Mouse (Mus musculus) liver, postnatal 0 days (tissue): ENCODE results near the gene 4933407L21Rik. TPM values are rescaled to one million over a fixed set of nuclear protein-coding genes. Genes with fewer than 3 reads are reported as not detected.

Source experiments
- ATAC-seq: fragments of 200-750 bp; cut with Nextera tagmentation; 2 replicates; pipeline ENCODE4 v1.8.0; 2017; ENCODE audit warnings: mild to moderate bottlenecking, moderate library complexity
- DNase-seq: peaks from one replicate; pipeline ENCODE4 v3.0.0-alpha.2; 2016
- H3K27ac ChIP-seq: fragments of 300-500 bp; sonication (generic); 2 replicates; pipeline ENCODE4 v1.5.1; 2014; ENCODE audit warnings: antibody characterized with exemption, moderate library complexity, mild to moderate bottlenecking, low read depth
- H3K27me3 ChIP-seq: fragments of 300-500 bp; sonication (generic); 2 replicates; pipeline ENCODE4 v1.6.1; 2014; ENCODE audit warnings: low read length, control low read depth, mixed read lengths; ENCODE audit not compliant: insufficient read depth
- H3K36me3 ChIP-seq: fragments of 300-500 bp; sonication (generic); replicated peaks from 2 replicates; pipeline ENCODE4 v1.6.1; 2014; ENCODE audit warnings: mild to moderate bottlenecking, control low read depth, low read length, moderate library complexity, mixed read lengths; ENCODE audit not compliant: insufficient read depth
- H3K4me1 ChIP-seq: fragments of 300-500 bp; sonication (generic); 2 replicates; pipeline ENCODE4 v1.6.1; 2014; ENCODE audit warnings: antibody characterized with exemption, mild to moderate bottlenecking, control low read depth; ENCODE audit not compliant: insufficient read depth
- H3K4me2 ChIP-seq: fragments of 300-500 bp; sonication (generic); 2 replicates; pipeline ENCODE4 v1.6.1; 2014; ENCODE audit warnings: low read depth, mild to moderate bottlenecking, low read length, moderate library complexity, mixed read lengths
- H3K4me3 ChIP-seq: fragments of 300-500 bp; sonication (generic); 2 replicates; pipeline ENCODE4 v1.5.1; 2014; ENCODE audit warnings: low read depth, low read length
- H3K9ac ChIP-seq: fragments of 300-500 bp; sonication (generic); replicated peaks from 2 replicates; pipeline ENCODE4 v1.6.1; 2014; ENCODE audit warnings: mild to moderate bottlenecking, moderate library complexity
- H3K9me3 ChIP-seq: fragments of 300-500 bp; sonication (generic); 2 replicates; pipeline ENCODE4 v1.6.1; 2016; ENCODE audit warnings: mild to moderate bottlenecking, control low read depth, low read length, mixed read lengths
- CTCF ChIP-seq: sonication (generic); IDR thresholded peaks from 2 replicates; pipeline ENCODE4 v1.5.1; 2016; ENCODE audit warnings: antibody characterized with exemption, low read depth
- EP300 ChIP-seq: IDR thresholded peaks from 2 replicates; pipeline ENCODE4 v1.6.1; 2016; ENCODE audit warnings: antibody characterized with exemption, low read depth, mild to moderate bottlenecking
- WGBS: fragments of 180-500 bp; shearing (Covaris S2); extraction: QIAGEN DNeasy Blood & Tissue Kit; methylation state at CpG from one replicate; pipeline ENCODE4 v1.1.7; 2014; ENCODE audit not compliant: insufficient replicate concordance; 5-methylcytosine and 5-hydroxymethylcytosine counted together
- polyA plus RNA-seq: library from polyadenylated mRNA; unstranded; fragments of >200 nt; fragmentation: Nextera tagmentation; extraction: Ambion mirVana; gene quantifications from 2 replicates; pipeline ENCODE4 v1.2.1, GENCODE M21; 2015

4933407L21Rik gene
- polyA plus RNA-seq, 1 experiment from 2014 or later = 0.11 TPM

- ATAC-seq (no peak), DNase-seq (no peak)
- no peak overlapping the region for H3K4me3 ChIP-seq
- no peak for TF ChIP-seq EP300
- no peak for TF ChIP-seq CTCF
- H3K4me2 ChIP-seq = no peak overlapping the region
- H3K36me3 ChIP-seq = 0 out of 2 replicates have a peak, but pooled peaks cover 1% of the 10 kb centered on the region
- H3K27ac ChIP-seq = no peak overlapping the region
- no peaks in the 10 kb centered on the region for H3K9me3 ChIP-seq
- no peak overlapping the region for H3K9ac ChIP-seq
- no peaks in the 10 kb centered on the region for H3K4me1 ChIP-seq
- H3K27me3 ChIP-seq = no peaks in the 10 kb centered on the region
- 81% methylated on average over 7 of the region's 7 CpGs for WGBS
Measured at GRCm38 (mm10) chr1:85913078-85913755, 15.1 kb upstream of the 4933407L21Rik start.

GRCm38 (mm10) chr1:85915890-85916289, 12.4 kb upstream of the 4933407L21Rik start:
- H3K4me2 ChIP-seq = no peak overlapping the region
- H3K27ac ChIP-seq = no peak overlapping the region
- no peaks in the 10 kb centered on the region for H3K4me1 ChIP-seq
- no peak overlapping the region for H3K9ac ChIP-seq
- H3K9me3 ChIP-seq = no peaks in the 10 kb centered on the region
- no peak for ATAC-seq
- H3K36me3 ChIP-seq = no peaks in the 10 kb centered on the region
- no peak for TF ChIP-seq EP300
- TF ChIP-seq CTCF = no peak
- no peak overlapping the region for H3K4me3 ChIP-seq
- no peak for DNase-seq
- no peaks in the 10 kb centered on the region for H3K27me3 ChIP-seq

GRCm38 (mm10) chr1:85916830-85917450, 11.3 kb upstream of the 4933407L21Rik start:
- Histone ChIP-seq H3K4me2 (no peak overlapping the region), H3K9ac (no peak overlapping the region), H3K27ac (no peak overlapping the region), H3K4me3 (no peak overlapping the region), H3K27me3 (no peaks in the 10 kb centered on the region), H3K36me3 (no peaks in the 10 kb centered on the region), H3K4me1 (no peaks in the 10 kb centered on the region), H3K9me3 (no peaks in the 10 kb centered on the region)
- 69% methylated on average over 4 of the region's 4 CpGs for WGBS
- DNase-seq (no peak), ATAC-seq (no peak)
- TF ChIP-seq EP300 = no peak
- TF ChIP-seq CTCF = no peak

- H3K9me3 ChIP-seq = no peaks in the 10 kb centered on the region
- TF ChIP-seq CTCF (no peak), EP300 (no peak)
- peaks cover 4% of the 10 kb centered on the region for H3K4me1 ChIP-seq
- no peaks in the 10 kb centered on the region for H3K27me3 ChIP-seq
- H3K27ac ChIP-seq = no peak overlapping the region
- H3K4me3 ChIP-seq = no peak overlapping the region
- 36% methylated on average over 7 of the region's 7 CpGs for WGBS
- no peak for DNase-seq
- H3K4me2 ChIP-seq = no peak overlapping the region
- H3K36me3 ChIP-seq = no peaks in the 10 kb centered on the region
- no peak overlapping the region for H3K9ac ChIP-seq
- ATAC-seq = no peak
Measured at GRCm38 (mm10) chr1:85919621-85920020, 8.7 kb upstream of the 4933407L21Rik start.

GRCm38 (mm10) chr1:85921725-85922124, 6.6 kb upstream of the 4933407L21Rik start:
- H3K4me3 ChIP-seq = no peak overlapping the region

GRCm38 (mm10) chr1:85922127-85922864, 6.0 kb upstream of the 4933407L21Rik start:
- ATAC-seq (no peak), DNase-seq (no peak)
- 64% methylated on average over 7 of the region's 7 CpGs for WGBS
- H3K9ac ChIP-seq = no peak overlapping the region
- H3K27ac ChIP-seq = no peak overlapping the region
- H3K27me3 ChIP-seq = no peaks in the 10 kb centered on the region
- no peak overlapping the region for H3K4me2 ChIP-seq
- H3K36me3 ChIP-seq = no peaks in the 10 kb centered on the region
- no peak for TF ChIP-seq EP300
- TF ChIP-seq CTCF = no peak
- H3K9me3 ChIP-seq = no peaks in the 10 kb centered on the region
- H3K4me1 ChIP-seq = peaks cover 6% of the 10 kb centered on the region
- H3K4me3 ChIP-seq = no peak overlapping the region

More at GRCm38 (mm10) chr1:85921725-85922124, 6.6 kb upstream of the 4933407L21Rik start:
- DNase-seq (no peak), ATAC-seq (no peak)
- no peak overlapping the region for H3K27ac ChIP-seq
- WGBS = 86% methylated on average over 7 of the region's 7 CpGs
- TF ChIP-seq CTCF (no peak), EP300 (no peak)
- H3K9ac ChIP-seq = no peak overlapping the region
- no peak overlapping the region for H3K4me2 ChIP-seq
- no peaks in the 10 kb centered on the region for H3K36me3 ChIP-seq
- H3K4me1 ChIP-seq = peaks cover 6% of the 10 kb centered on the region
- H3K9me3 ChIP-seq = no peaks in the 10 kb centered on the region
- H3K27me3 ChIP-seq = no peaks in the 10 kb centered on the region
